Mouse (Mus musculus) gastrocnemius, postnatal 25 days (tissue): ENCODE data around the gene Ncoa1. TPM values are rescaled to one million over a fixed set of nuclear protein-coding genes. Genes with fewer than 3 reads are reported as not detected.
"Not testable (repeated sequence)": the region's sequence is repeated elsewhere in the genome, so short reads cannot be mapped to it uniquely, and the experiment has no call there.

Experiments
- DNase-seq: peaks from one replicate; pipeline ENCODE4 v3.0.0; 2022
- total RNA-seq, 2 experiments: library from RNA; stranded (reverse); gene quantifications; 1 replicate in 1 of 2; 2 replicates in 1 of 2; pipeline ENCODE4 v1.2.3; 2021

Gene Ncoa1
- total RNA-seq, 2 experiments from 2014 or later, result 21.5 to 23.8 TPM

DNA sequence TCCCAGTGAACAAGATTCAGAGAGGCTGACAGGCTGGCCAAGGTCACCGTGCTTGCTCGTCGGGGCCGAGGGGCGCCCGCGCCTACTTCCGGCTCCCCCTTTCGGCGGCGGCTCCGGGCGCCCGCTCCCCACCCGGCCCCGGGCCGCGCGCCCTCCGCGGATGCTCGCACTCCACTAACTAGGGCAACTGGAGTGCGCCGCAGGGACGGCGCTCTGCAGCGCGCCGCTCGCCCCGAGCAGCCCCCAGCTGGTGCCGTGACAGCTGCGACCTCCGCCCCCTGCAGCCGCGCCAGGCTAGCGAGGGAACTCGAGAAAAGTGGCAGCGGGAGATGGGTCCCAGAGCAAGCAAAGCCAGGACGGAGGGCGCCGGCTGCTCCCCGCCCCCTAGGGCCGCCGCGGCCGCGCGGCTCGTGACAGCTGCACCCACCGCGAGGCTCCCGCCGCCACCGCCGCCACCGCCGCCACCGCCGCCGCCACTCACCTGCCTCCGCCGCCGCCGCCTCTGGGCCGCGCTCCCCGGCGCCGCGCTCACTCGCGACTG lies 621 bp downstream of the Ncoa1 start:
- peak; percentile 64 for DNase-seq

DNA sequence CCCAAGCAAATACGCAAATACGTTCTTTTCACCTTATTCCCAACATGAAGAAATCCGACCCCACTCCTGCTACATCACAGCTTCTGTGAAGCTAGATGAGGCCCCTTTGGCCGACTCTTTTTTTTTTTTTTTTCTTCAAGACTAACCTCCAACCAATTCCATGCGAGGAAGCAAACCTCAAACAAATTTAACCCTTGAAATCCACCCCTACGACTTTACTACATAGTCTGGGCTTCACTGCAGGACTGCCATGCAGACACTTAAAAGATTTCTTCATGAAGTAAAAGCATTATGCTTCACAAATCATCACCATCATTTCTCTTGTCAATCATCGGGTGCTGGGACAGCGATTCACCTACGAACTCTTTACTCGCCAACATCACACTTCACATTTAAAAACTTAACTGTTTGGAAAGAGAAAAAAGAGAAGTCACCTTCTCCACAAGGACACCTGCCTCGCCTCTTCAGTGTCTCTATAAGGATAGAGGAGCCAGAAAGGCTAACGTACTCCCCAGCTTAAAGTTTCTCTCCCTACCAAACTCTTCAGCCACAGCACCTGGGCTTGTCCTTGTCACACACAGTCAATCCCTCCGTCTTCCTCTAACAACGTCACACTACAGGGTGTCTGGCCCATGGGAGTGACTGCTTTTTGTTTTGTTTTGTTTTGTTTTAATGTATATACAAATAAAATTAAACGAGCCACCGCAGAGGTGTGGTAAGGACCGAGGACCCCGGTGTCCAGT lies 1.6 kb downstream of the Ncoa1 start:
- no peak for DNase-seq

DNA sequence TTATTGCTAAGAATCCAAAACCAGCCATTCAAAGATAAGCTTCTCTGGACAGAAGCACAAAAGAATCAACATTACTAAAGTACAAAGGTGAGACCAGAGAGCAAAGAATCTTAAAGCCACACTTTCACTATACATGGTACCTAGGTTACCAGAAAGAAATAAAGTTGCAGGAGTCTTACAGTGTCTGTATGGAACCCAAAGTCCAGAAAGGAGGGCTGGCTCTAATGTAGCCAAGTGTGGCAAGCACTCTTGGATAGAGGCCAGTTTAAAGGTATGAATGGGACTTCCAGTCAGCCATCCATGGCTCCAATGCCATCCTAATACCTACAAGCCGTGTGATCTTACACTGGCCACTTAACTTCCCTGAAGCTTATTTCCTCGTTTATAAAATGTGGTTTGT lies 7.9 kb downstream of the Ncoa1 start:
- no peak for DNase-seq

DNA sequence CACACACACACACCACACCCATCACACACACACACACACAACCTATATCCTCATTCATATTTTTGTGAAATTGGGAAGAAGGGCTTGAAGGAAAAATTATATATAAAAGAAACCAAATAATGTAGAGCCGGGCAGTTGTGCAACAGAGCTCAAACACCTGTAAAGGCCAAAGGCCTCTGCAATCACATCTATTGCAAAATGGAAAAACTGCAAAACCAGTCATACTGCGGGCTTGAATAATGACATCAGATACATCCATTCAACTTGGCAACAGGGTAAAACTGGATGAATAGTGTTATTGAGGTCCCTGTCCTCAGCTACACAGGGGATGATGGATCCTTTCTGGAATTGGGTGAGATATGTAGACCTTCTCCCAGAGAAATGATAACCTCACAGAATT lies 13.3 kb downstream of the Ncoa1 start:
- no peak for DNase-seq

DNA sequence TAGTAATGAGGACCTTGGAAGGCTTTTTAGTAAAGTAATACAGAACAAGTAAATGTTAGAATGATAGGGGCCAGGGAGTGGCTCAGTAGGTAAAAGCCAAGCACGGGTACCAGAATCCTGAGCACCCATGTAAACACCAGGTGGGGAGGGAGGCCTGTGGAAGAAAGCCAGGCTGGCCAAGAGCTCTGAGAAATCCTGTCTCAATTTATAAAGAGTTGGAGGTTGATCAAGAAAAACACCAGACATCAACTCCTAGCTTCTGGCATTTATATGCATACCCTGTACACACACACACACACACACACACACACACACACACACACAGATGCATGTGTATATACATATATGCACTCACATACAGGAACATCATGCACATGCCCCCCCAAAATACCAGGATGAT lies 14.6 kb downstream of the Ncoa1 start:
- no peak for DNase-seq

DNA sequence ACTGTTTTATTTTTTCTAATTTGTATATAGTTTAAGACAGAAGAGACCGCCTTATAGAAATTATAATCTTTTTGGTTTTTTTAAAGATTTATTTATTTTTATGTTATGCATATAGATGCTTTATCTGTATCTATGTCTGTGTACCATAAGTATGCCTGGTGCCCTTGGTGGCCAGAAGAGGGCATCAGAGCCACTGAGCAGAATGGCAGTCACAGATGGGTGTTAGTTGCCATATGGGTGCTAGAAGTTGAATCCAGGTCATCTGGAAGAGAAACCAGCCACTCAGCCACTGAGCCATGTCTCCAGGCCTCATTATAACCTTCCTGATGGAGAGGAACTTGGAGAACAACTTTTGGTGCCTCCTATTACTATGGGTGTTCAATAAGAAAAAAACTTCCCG lies 16.0 kb downstream of the Ncoa1 start:
- no peak for DNase-seq

DNA sequence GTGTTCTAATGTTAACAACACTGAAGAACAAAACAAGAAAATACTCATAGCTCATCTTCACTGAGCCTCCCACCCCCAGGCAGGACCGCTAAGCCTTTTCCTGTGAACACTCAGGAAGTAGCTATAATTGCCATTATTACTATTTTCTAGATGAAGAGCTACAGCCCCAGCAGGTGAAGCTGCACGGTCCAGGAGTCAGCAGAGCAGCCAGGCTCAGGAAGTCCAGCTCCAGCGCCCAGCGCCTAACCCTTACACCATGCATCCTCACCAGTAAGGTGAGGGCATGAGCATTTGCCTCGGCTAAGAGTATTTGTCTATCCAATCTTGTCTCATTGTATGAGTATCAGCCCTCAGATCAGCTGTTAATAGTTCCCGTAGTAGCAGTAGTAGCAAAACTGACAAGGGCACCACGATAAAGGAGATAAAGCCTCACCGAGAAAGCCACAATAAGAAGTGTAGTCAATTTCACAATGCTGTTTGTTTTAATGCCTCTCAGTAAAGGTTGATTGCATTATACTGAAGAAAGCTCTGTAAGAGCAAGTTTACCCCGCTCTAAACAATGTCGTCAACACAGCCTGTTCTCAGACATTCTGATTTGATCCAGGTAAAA lies 21.9 kb downstream of the Ncoa1 start:
- no peak for DNase-seq

DNA sequence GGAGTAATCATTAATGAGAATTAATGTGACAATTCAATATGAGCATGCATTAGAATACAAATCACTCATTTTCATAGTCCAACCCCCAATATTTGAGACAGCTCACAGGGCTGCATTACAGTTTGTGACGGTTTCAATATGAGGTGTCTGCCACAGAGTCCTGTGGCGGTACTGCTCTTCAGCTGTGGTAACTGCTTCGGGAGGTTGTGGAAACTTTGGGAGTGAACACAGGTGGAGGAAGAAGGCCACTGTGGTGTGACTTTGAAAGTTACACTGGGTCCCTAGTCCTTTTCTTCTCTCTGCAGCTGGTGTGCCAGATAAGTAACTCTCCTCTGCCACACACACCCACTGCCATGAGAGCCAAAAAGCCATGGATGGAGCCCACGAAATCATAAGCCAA lies 22.7 kb downstream of the Ncoa1 start:
- no peak for DNase-seq

DNA sequence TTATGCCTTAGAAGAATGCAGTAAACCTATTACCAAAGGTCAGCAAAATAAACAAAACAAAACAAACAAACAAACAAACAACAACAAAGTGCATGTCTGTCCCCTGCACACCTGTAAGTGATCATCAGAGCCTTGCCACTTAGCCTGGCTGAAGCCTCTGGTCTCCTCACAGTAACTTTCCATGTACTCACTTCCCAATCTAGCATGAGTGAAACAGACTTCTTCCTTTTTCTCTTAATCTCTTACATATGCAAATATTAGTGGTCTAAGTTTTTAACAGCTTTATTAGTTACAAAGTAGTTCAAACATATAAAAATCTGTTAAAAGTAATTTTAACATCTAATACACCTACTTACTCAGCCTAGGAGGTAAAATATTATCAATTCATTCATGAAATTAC lies 24.7 kb downstream of the Ncoa1 start:
- no peak for DNase-seq

DNA sequence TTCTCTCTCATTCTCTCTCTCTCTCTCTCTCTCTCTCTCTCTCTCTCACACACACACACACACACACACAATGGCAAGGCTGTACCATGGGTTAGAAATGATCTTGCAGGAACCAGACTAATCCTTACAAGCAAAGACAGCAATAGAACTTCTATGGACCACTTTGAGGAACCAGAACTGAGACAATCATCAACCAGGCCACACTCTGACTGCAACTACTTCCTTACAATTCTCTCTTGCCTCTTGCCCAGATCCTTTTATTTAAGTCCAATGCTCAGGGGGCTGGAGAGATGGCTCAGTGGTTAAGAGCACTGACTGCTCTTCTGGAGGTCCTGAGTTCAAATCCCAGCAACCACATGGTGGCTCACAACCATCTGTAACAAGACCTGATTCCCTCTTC lies 26.5 kb downstream of the Ncoa1 start:
- not testable (repeated sequence) for DNase-seq

DNA sequence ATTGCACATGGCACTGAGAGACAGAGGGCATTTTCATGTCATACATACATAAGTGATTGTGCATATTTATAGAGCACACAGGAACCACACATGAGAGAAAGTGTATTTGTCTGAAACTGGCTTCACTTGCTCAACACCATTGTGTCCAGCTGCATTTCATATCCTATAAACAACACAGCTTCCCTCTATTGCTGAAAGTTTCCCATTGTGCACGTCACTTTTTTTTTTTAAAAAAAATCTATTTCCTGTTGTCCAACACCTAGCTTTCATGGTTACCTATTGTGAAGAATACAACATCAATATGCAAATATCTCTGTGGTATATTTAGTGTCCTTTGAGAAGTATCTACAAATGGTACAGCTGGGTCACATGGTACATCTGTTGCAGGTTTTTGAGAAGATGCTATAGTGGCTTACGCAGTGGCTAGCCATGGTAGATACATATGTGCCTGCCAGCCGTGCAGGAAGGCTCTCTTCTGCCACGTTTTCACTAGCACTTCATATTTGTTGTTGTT lies 28.8 kb downstream of the Ncoa1 start:
- no peak for DNase-seq

DNA sequence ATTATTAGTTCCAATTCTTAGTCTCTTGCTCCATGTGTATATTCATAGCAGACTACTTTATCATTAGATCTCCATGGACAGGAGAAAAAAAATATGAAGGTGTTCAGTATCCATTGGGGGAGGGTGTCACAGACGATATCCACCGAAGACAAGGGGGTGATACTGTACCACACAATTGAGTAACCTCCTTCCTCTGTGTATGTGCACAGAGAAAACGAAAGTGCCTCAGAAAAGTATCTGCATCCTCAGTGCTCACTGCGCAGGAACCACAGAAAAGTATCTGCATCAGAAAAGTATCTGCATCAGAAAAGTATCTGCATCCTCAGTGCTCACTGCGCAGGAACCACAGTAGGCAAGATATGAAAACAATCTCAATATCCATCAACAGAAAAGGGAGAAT lies 32.0 kb downstream of the Ncoa1 start:
- no peak for DNase-seq

DNA sequence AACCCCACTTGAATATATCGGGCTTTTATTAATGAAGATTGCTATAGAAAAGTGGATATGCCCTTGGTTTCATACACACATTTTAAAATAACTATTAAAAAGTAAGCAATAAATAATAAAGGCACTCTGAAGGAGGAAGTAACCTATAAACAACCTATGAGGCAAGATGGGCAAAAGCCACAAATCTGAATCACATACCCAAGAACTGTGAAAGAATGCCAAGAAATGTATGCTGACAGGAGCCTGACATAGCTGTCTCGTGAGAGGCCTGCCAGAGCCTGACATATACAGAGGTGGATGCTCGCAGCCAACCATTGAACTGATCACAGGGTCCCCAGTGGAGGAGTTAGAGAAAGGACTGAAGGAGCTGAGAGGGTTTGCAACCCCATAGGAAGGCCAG lies 35.5 kb downstream of the Ncoa1 start:
- DNase-seq, result no peak

DNA sequence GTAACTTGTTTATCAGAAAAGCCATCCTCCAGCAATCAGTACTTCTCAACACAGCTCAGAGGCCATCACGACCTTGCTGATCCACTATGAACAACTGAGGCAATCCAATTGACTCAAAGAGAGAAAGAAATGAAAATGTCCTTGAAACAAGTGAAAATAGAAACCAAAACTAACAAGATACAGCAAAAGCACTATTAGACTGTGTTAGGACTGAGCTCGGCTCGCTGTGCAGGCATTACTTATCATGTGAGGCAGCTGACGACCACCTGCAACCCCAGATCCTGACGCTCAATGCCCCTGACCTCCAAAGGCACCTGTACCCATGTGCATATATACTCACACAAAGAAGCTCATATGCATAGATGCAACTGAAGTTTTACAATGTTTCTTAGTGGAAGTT lies 40.8 kb downstream of the Ncoa1 start:
- DNase-seq, result no peak

DNA sequence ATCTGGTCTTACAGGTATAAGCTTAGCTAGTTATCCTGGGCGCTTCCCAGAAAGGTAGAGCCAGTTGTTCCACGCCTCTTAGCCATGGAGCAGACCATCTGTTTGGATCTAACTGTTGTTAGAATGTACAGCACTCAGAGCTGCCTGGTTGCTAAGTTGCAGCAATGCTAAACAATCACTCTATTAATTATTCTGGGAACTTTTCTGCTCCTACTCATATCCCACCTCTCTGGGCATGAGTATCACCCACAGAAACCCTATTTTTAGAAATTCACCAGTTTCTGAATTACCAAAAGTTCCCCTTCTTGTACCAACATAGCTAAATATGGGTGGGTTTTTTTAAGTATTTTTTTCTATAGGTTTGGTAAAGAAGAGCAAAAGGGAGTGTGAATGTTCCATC lies 43.4 kb downstream of the Ncoa1 start:
- DNase-seq, result no peak

DNA sequence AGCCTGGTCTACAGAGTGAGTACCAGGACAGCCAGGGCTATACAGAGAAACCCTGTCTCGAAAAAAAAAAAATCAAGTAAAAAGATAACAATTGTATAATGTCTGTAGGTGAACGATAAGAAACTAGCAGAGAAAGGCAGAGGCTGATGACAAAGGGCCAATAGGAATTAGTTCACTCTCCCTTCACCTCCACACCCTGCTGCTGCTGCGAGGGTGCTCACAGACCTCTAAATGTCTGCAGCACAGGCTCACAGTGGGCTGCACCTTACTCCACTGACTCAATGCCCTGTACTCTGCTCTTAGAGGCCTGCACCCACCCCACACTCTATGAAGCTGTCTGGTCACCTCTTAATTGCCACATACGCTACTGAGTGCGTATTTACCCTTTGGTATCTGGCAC lies 45.0 kb downstream of the Ncoa1 start:
- DNase-seq, result no peak

DNA sequence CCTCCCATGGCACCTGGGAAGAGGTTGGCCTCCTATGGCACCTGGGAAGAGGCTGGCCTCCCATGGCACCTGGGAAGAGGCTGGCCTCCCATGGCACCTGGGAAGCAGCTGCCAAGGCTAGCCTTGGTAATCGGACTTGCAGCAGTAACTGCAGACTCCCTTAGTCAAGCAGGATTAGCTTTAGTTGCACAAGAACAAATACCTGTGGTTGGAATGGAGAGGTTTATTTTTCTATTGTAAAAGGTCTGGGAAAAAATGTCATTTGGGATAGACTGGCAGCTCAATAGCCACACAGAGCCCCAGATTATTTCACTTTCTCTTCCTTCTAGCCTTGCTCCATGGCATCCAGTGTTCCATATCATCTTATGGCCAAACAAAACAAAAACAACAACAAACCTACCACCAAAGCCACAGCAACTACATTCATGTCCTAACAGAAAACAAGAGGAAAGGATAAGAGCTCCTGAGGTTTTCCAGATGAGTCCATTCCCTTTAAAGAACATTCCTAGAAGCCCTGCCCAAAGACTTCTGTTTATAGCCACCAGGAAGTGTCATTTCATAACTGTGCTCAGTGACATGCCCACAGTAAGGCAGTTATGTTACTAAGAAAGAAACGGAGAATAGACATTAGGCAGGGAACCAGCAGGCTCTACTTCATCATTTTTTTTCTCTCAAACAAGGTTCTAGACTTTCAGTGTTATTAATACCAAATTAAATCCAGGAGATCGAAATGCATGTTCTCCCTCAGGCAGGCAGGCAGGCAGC lies 46.7 kb downstream of the Ncoa1 start:
- DNase-seq, result no peak

DNA sequence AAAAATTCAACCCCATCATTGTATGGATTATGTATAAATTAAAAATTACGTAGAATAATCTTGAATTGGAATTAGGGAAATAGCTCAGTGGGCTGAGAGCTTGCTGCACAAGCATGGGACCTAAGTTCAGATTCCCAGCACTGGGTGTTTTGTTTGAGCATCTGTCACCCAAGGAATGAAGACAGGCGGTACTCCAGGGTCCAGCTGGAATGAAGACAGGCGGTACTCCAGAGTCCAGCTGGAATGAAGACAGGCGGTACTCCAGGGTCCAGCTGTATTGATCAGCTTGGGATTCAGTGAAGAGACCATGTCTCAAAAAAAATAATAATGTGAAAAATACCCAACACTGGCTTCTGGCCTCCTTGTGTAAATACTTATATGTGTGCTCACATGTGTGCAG lies 58.2 kb downstream of the Ncoa1 start:
- DNase-seq, result no peak

DNA sequence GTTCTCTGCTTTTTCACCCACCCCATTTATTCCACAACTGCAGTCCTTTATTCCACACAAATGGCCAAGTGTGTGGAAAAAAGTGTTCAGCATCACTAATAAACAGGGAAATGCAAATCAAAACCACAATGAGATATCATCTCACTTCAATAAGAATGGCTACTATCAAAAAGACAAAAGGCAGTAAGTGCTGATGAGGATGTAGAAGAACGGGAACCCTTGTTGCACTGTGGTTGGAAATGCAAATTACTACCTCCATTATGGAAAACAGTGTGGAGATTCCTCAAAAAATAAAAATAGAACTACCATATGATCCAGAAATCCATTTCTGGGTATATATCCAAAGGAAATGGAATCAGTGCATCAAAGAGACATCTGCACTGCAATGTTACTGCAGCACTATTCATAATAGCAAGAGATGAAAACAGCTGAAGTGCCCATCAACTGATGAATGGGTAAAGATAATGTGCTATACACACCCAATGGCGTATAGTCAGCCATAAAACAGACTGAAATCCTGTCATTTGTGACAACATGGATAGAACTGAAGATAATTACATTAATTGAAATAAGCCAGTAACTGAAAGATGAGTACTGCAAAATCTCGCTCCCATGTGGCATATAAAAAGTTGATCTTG lies 59.2 kb downstream of the Ncoa1 start:
- DNase-seq, result no peak

DNA sequence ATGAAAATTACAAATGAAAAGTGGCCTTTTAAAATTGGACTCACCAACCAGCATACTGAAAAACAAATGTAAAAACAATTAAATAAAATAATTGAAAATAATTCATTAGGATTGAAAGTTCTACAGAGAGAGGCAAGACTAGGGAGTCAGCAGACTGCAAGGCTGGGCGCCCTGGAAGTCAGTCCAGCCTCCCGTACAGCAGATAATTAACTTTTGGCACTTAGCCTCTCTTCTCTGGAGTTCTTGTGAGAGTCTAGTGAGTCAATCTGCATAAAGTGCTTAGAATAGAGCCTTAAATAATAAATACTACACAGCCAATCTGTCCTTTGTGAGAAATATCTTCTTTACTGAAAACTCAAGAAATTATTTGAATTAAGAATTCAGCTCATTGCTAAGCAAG lies 69.9 kb downstream of the Ncoa1 start:
- DNase-seq, result no peak

DNA sequence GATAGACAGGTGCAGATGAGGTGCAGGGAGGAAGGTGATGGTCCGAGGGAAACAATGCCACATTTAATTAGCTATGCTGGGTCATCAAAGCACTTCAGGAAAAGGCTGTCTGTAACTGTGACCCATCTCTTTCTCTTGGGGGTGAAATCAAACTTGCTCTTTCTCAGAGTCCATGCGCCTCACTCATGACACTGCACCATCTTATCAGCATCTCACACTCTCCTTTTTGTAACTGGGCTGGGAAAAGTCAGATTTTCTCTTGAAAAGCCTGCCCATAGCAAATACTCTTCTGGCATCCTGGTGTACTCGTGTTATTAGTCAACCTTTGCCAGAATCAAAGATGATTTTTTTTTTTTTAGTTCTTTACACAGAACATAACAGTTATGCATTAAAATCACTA lies 70.8 kb downstream of the Ncoa1 start:
- DNase-seq, result no peak

DNA sequence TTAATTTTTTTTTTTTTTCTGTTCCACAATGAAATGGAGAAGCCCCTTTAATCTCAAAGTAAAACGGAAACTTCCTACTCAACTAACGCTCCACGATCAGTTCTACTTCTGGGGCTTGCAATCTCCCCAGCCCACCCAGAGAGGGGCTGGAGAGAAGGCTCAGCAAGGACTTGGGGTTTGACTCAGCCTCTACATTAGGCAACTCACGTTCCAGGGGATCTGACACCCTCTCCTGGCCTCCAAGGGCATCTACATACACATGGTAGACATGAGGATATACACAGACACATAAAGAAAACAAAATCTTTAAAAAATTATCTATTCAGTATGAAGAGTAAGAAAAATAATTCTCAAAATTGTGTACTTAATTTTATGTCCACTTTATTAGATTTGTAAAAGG lies 73.8 kb downstream of the Ncoa1 start:
- no peak for DNase-seq

DNA sequence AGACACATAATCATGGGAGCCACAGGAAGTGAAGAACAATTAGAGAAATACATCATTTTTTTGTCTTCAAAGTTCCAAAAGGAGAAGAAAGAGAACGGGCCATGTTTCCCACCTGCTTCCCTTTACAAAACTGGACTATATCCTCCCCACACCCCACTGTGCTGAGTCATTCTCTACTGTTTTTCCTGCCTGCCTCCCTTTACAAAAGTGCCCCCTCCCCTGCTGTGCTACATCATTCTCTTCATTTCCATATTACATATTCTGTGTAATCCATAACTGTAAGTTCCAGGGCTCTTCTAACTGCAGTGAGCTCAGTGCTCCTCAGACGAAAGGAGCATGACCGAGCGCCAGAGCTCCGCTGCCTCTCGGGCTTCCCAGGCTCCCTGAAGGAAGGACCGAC lies 80.8 kb downstream of the Ncoa1 start:
- no peak for DNase-seq
